Comparison of ENCODE assay signal across 10 mouse cellular contexts in the genomic region with DNA sequence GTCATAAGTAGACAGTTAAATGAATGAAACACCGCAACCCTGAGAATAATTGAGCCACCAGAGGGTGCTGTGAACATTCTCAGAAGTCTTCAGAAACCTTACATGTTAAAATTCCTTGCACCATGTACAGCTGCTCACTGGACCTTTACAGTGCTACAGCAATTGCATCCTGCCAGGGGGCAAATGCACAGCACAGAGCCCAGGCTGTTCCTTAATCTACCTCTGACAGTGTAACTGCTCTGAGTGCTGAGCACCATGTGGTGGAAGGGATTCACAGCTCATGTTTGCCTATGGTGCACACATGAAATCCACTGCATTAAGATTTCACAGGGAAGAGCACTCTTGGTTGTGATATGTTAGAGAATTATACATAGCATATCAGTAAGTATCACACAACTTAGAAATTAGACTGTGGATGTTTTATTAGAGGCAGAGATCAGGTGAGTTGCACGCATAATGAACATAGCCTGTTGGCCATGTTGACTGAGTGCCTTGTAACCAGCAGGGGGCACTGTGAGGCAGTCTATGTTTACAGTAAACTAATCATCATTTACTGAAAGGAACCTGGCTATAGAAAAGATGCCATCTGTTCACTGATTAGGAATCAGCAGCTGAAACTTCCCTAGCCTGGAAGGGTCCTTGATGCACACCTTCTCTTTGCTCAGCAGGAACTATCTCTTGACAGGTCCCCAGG.
DNase-seq lines count a peak whose midpoint lies in the region; ATAC-seq and TF ChIP-seq lines count a peak whose summit lies in the region.
"Had no signal": no experiment of that assay in that cellular context is flagged by ENCODE, and none has a peak within 500 bp of the region (broad histone marks: within the 10 kb centered on the region; RNA-seq: fewer than 3 reads in every experiment).

No protein-coding gene starts in this region.

- no peak; the same call in 1 of the 2 replicates for TF ChIP-seq POLR2A in CH12.LX (IDR thresholded peaks at IDR 0.05; ENCODE audit: low read depth, low read length)

- H3K9me3 ChIP-seq in CH12.LX (replicated peaks; ENCODE audit: low read length) = no peaks in the 10 kb centered on the region

- TF ChIP-seq CTCF in CH12.LX (conservative IDR thresholded peaks at IDR 0.05 in 1 of 2, IDR thresholded peaks at IDR 0.05 in 1 of 2; ENCODE audit: low read depth in 2 of 2, low read length in 2 of 2) = peak; percentile 64 to 91

- H3K4me3 ChIP-seq in CH12.LX (replicated peaks in 1 of 3; ENCODE audit: low read depth in 2 of 3, low read length in 2 of 3, poor library complexity in 1 of 3) = peak overlapping the region in 1 of 3 experiments; percentile 9
- H3K4me3 ChIP-seq: heart, embryonic 13.5 days had no signal

- H3K27me3 ChIP-seq in CH12.LX (replicated peaks) = no peaks in the 10 kb centered on the region
- H3K27me3 ChIP-seq: heart, embryonic 13.5 days had no signal

- TF ChIP-seq RAD21 in CH12.LX (IDR thresholded peaks at IDR 0.05; ENCODE audit: low read depth, low read length) = peak; percentile 91

- intact Hi-C loops in gastrocnemius, postnatal 36 days (cut with DNase I) = no loop called here

- H3K27ac ChIP-seq in CH12.LX (ENCODE audit: insufficient read depth, low read depth) = peak overlapping the region; percentile 76
- H3K27ac ChIP-seq: heart, embryonic 13.5 days had no signal

- peak; percentile 51 for DNase-seq in kidney, adult 9 months
- no peak for DNase-seq in kidney, postnatal 14 days
- DNase-seq in CH12.LX (ENCODE audit: extremely low read depth) (peak; percentile 90), NIH3T3 (ENCODE audit: low read depth) (peak; percentile 13)
- DNase-seq in yolk sac, embryonic 10.5 days (ENCODE audit: low spot score) = no peak
- DNase-seq in gastrocnemius, postnatal 36 days = no peak
- DNase-seq: right cerebral cortex, postnatal 14 days had no signal

- H3K4me1 ChIP-seq in CH12.LX (ENCODE audit: control insufficient read depth in 1 of 2, insufficient read depth in 2 of 2) = peaks cover 20 to 52% of the 10 kb centered on the region in 2 experiments
- H3K4me1 ChIP-seq: heart, embryonic 13.5 days had no signal

- in situ Hi-C loops in CH12.LX (cut with MboI; ENCODE audit: low pct_ligation_motif_present, low pct_unique_long_range_greater_than_20kb, low sequenced_read_pairs) = loop anchor here (5.0 to 25.0 kb wide), 3 partner anchors 101 to 691 kb away; no protein-coding TSS in a partner anchor

- no peaks in the 10 kb centered on the region for H3K36me3 ChIP-seq in CH12.LX (replicated peaks in 1 of 2; ENCODE audit: control insufficient read depth in 1 of 2, insufficient read depth in 1 of 2, low read length in 1 of 2)
- H3K36me3 ChIP-seq: heart, embryonic 13.5 days had no signal

- H3K4me2 ChIP-seq in CH12.LX (ENCODE audit: insufficient read depth, low read depth, poor library complexity, severe bottlenecking) = peak overlapping the region; percentile 7; the same call in 1 of the 2 replicates
- H3K4me2 ChIP-seq: heart, embryonic 13.5 days had no signal

- TF ChIP-seq EP300 in CH12.LX (IDR thresholded peaks at IDR 0.05; ENCODE audit: low read length) = peak; percentile 62

- no peaks in the 10 kb centered on the region for H3K79me2 ChIP-seq in CH12.LX (replicated peaks; ENCODE audit: control insufficient read depth, extremely low read depth, insufficient read depth, poor library complexity, severe bottlenecking)

- dilution Hi-C loops in CH12.LX (cut with MboI; ENCODE audit: extremely low pct_ligation_motif_present, extremely low pct_unique_long_range_greater_than_20kb, low sequenced_read_pairs) = no loop called here

- 0 out of 2 replicates have a peak overlapping the region, but pooled peaks have one; percentile 12 for H3K9ac ChIP-seq in CH12.LX (ENCODE audit: insufficient read depth, low read depth)
- H3K9ac ChIP-seq: heart, embryonic 13.5 days had no signal

- peak; percentile 71 for ATAC-seq in megakaryocyte progenitor cell, adult 5-6 weeks (replicated peaks; ENCODE audit: poor library complexity)
- ATAC-seq: forebrain, embryonic 16.5 days had no signal

TF ChIP-seq in CH12.LX, 34 proteins besides CTCF, POLR2A, EP300 and RAD21:
- TF ChIP-seq SIN3A (IDR thresholded peaks at IDR 0.05; ENCODE audit: low read length) (peak; percentile 68), RCOR1 (conservative IDR thresholded peaks at IDR 0.05; ENCODE audit: low read depth, low read length) (peak; percentile 80; the same call in 1 of the 2 replicates), ZC3H11A (IDR thresholded peaks at IDR 0.05; ENCODE audit: low read depth, low read length) (peak; percentile 98), JUN (IDR thresholded peaks at IDR 0.05; ENCODE audit: insufficient read depth, low read depth, low read length) (peak; percentile 35; the same call in 1 of the 2 replicates), JUND (conservative IDR thresholded peaks at IDR 0.05; ENCODE audit: low read depth, low read length) (no peak; the same call in none of the 2 replicates), POLR2AphosphoS2 (IDR thresholded peaks at IDR 0.05; ENCODE audit: low read depth, low read length) (no peak), USF1 (IDR thresholded peaks at IDR 0.05; ENCODE audit: low read depth, low read length) (no peak), NELFE (IDR thresholded peaks at IDR 0.05; ENCODE audit: low read depth, low read length) (peak; percentile 69; the same call in 1 of the 2 replicates), KAT2A (IDR thresholded peaks at IDR 0.05; ENCODE audit: insufficient replicate concordance, low read length) (0 out of 2 replicates have a peak, but pooled peaks have one; percentile 61), MAX (IDR thresholded peaks at IDR 0.05; ENCODE audit: low read length) (peak; percentile 85), IRF4 (IDR thresholded peaks at IDR 0.05; ENCODE audit: low read depth, low read length) (peak; percentile 44; the same call in 1 of the 2 replicates), USF2 (conservative IDR thresholded peaks at IDR 0.05; ENCODE audit: low read depth, low read length) (no peak), UBTF (IDR thresholded peaks at IDR 0.05; ENCODE audit: low read depth, low read length) (no peak), MAZ (IDR thresholded peaks at IDR 0.05; ENCODE audit: low read depth, low read length) (no peak), BHLHE40 (IDR thresholded peaks at IDR 0.05; ENCODE audit: low read depth, low read length) (peak; percentile 82), HCFC1 (IDR thresholded peaks at IDR 0.05; ENCODE audit: low read depth, low read length) (no peak), SMC3 (IDR thresholded peaks at IDR 0.05; ENCODE audit: low read depth, low read length) (peak; percentile 95), CHD2 (IDR thresholded peaks at IDR 0.05; ENCODE audit: low read length) (no peak), TCF12 (IDR thresholded peaks at IDR 0.05; ENCODE audit: low read depth, low read length) (peak; percentile 83), ZKSCAN1 (IDR thresholded peaks at IDR 0.05; ENCODE audit: borderline replicate concordance, low read depth, low read length) (no peak), TBP (conservative IDR thresholded peaks at IDR 0.05; ENCODE audit: low read depth, low read length) (peak; percentile 42; the same call in 1 of the 2 replicates), CHD1 (IDR thresholded peaks at IDR 0.05; ENCODE audit: low read depth, low read length) (no peak), MAFK (IDR thresholded peaks at IDR 0.05; ENCODE audit: insufficient replicate concordance, low read length) (0 out of 2 replicates have a peak, but pooled peaks have one; percentile 47), ZMIZ1 (IDR thresholded peaks at IDR 0.05; ENCODE audit: low read depth, low read length) (no peak), NRF1 (IDR thresholded peaks at IDR 0.05; ENCODE audit: low read depth, low read length) (0 out of 2 replicates have a peak, but pooled peaks have one; percentile 26), ETS1 (conservative IDR thresholded peaks at IDR 0.05; ENCODE audit: low read depth, low read length) (peak; percentile 55), MYC (IDR thresholded peaks at IDR 0.05; ENCODE audit: low read depth, low read length) (peak; percentile 93), ZNF384 (IDR thresholded peaks at IDR 0.05; ENCODE audit: low read depth, low read length) (peak; percentile 24; the same call in 1 of the 2 replicates), MEF2A (IDR thresholded peaks at IDR 0.05; ENCODE audit: borderline replicate concordance, low read depth, low read length) (no peak; the same call in none of the 2 replicates), GABPA (IDR thresholded peaks at IDR 0.05; ENCODE audit: insufficient replicate concordance, low read depth, low read length) (no peak), MXI1 (IDR thresholded peaks at IDR 0.05; ENCODE audit: low read depth, low read length) (peak; percentile 64; the same call in 1 of the 2 replicates), ELF1 (IDR thresholded peaks at IDR 0.05; ENCODE audit: low read depth, low read length) (peak; percentile 29; the same call in 1 of the 2 replicates), E2F4 (IDR thresholded peaks at IDR 0.05; ENCODE audit: insufficient replicate concordance, low read depth, low read length) (0 out of 2 replicates have a peak, but pooled peaks have one; percentile 11), PAX5 (IDR thresholded peaks at IDR 0.05; ENCODE audit: low read length) (no peak)

Comparison
In these comparisons a context has a peak if more than half of its experiments do, and no peak if none do; other contexts are left out.
1. DNase-seq: peak in kidney, adult 9 months (single experiment), CH12.LX (single experiment) and NIH3T3 (single experiment); none in kidney, postnatal 14 days (single experiment), yolk sac, embryonic 10.5 days (single experiment) and gastrocnemius, postnatal 36 days (0 of 2).